Mouse (Mus musculus) hindbrain, postnatal 0 days (tissue): Measurements from ENCODE around the gene Ly6g5b. TPM values are rescaled to one million over a fixed set of nuclear protein-coding genes. Genes with fewer than 3 reads are reported as not detected.

Experiments
- ATAC-seq: fragments of 200-750 bp; cut with Nextera tagmentation; 2 replicates; pipeline ENCODE4 v1.8.0; 2017; ENCODE audit warnings: mild to moderate bottlenecking, moderate TSS enrichment, moderate library complexity
- DNase-seq: peaks from one replicate; pipeline ENCODE4 v3.0.0-alpha.2; 2015; ENCODE audit warnings: low spot score
- H3K27ac ChIP-seq: fragments of 300-500 bp; sonication (generic); 2 replicates; pipeline ENCODE4 v1.5.1; 2014; ENCODE audit warnings: mild to moderate bottlenecking
- H3K27me3 ChIP-seq: fragments of 300-500 bp; sonication (generic); 2 replicates; pipeline ENCODE4 v1.6.1; 2014; ENCODE audit warnings: low read length, mixed read lengths; ENCODE audit not compliant: insufficient read depth
- H3K36me3 ChIP-seq: fragments of 300-500 bp; sonication (generic); 2 replicates; pipeline ENCODE4 v1.6.1; 2014; ENCODE audit warnings: low read length, mixed read lengths; ENCODE audit not compliant: insufficient read depth
- H3K4me1 ChIP-seq: fragments of 300-500 bp; sonication (generic); 2 replicates; pipeline ENCODE4 v1.6.1; 2014; ENCODE audit warnings: antibody characterized with exemption, low read length, mixed read lengths; ENCODE audit not compliant: insufficient read depth
- H3K4me2 ChIP-seq: fragments of 300-500 bp; sonication (generic); 2 replicates; pipeline ENCODE4 v1.6.1; 2014; ENCODE audit warnings: low read depth, mild to moderate bottlenecking, low read length, moderate library complexity, mixed read lengths
- H3K4me3 ChIP-seq: fragments of 300-500 bp; sonication (generic); 2 replicates; pipeline ENCODE4 v1.5.1; 2014; ENCODE audit warnings: low read length
- H3K9ac ChIP-seq: fragments of 300-500 bp; sonication (generic); replicated peaks from 2 replicates; pipeline ENCODE4 v1.6.1; 2014; ENCODE audit warnings: mild to moderate bottlenecking, low read length, moderate library complexity, mixed read lengths
- H3K9me3 ChIP-seq: fragments of 300-500 bp; sonication (generic); 2 replicates; pipeline ENCODE4 v1.6.1; 2016; ENCODE audit warnings: low read length, mixed read lengths
- CTCF ChIP-seq: IDR thresholded peaks from 2 replicates; pipeline ENCODE4 v1.5.1; 2016; ENCODE audit warnings: antibody characterized with exemption, control low read depth, low read depth
- WGBS: fragments of 180-500 bp; shearing (Covaris S2); extraction: QIAGEN DNeasy Blood & Tissue Kit; methylation state at CpG from one replicate; pipeline ENCODE4 v1.1.7; 2014; 5-methylcytosine and 5-hydroxymethylcytosine counted together
- polyA plus RNA-seq: library from polyadenylated mRNA; unstranded; fragments of >200 nt; fragmentation: Nextera tagmentation; extraction: Ambion mirVana; gene quantifications from 2 replicates; pipeline ENCODE4 v1.2.1, GENCODE M21; 2015
- total RNA-seq: library from RNA; depleted of rRNA; stranded (reverse); fragments of >200 nt; gene quantifications from 2 replicates; pipeline ENCODE4 v1.2.3, GENCODE M21; 2014

Gene Ly6g5b
- total and polyA plus RNA-seq, 2 experiments from 2014 or later, result 1.2 to 1.7 TPM

DNA sequence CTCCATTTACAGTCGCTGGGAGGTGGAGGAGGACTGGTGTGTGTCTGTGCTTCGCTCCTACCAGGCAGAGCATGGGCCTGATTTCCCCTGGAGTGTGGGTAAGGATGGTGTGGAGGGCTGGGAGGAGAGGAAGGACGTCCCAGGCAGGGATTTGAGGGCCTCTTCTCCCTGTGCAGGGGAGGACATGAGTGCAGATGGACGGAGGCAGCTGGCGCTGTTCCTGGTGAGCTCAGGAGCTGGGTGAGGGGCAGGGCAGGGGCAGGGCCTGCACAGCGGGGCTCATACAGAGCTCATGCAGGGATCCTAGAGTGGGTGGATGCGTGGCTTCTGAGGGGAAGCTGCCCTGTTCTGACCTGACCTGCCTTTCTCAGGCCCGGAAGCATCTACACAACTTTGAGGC is 12.9 kb downstream of the Ly6g5b start:
- WGBS, result 67% methylated on average over 7 of the region's 8 CpGs
- no peak overlapping the region for H3K9ac ChIP-seq
- no peaks in the 10 kb centered on the region for H3K4me1 ChIP-seq
- peaks cover 63% of the 10 kb centered on the region for H3K36me3 ChIP-seq
- H3K27me3 ChIP-seq, result no peaks in the 10 kb centered on the region
- ATAC-seq, result no peak
- no peak overlapping the region for H3K4me2 ChIP-seq
- no peak for DNase-seq
- TF ChIP-seq CTCF, result no peak
- no peak overlapping the region for H3K27ac ChIP-seq
- no peak overlapping the region for H3K4me3 ChIP-seq
- no peaks in the 10 kb centered on the region for H3K9me3 ChIP-seq

DNA sequence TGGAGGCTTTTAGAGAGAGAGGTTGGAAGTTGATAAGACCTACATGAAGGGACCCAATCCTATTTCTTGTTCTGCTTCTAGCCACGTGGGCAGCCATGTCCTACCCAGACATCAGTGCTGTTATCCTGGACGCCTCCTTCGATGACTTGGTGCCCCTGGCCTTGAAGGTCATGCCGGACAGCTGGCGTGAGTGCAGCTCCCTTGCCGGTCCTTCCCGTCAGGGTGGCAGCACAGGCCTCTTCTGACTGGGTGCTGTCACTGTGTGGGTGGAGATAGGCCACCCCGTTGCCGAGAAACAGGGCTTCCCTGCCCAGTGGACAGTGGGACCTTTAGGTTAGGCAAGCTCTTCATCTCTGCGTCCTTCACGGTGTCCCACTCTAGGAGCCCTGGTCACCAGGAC is 14.1 kb downstream of the Ly6g5b start:
- Histone ChIP-seq H3K4me3 (no peak overlapping the region), H3K36me3 (peaks cover 67% of the 10 kb centered on the region), H3K9me3 (no peaks in the 10 kb centered on the region), H3K27ac (no peak overlapping the region), H3K27me3 (no peaks in the 10 kb centered on the region), H3K4me1 (no peaks in the 10 kb centered on the region), H3K9ac (no peak overlapping the region), H3K4me2 (no peak overlapping the region)
- DNase-seq, result no peak
- ATAC-seq, result no peak
- 90% methylated on average over 11 of the region's 11 CpGs for WGBS
- no peak for TF ChIP-seq CTCF

DNA sequence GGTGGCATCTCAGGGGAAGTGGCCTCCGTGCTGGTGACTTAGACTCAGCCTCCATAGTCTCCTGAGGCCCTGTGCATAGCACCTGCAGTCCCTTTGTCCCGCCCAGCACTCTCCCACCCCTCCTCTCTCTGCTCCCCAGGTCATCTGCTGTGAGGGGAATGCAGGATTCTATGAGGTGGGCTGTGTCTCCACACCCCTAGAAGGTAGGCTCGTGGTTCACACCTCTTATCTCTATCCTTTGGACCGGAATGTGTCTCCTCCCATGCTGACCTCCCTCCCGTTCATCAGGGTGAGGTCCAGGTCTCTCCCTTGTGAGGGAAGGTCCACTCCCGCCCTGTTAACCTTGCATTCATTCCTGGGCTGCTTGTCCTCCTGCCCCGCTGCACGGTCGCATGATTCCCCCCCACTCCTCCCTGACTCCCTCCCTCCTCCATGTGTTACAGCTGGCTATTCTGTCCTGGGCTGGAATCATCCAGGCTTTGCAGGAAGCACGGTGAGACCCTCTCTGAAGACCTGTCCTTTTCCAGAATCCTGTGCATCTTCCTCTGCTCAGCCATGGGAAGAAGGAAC is 14.9 kb downstream of the Ly6g5b start:
- Histone ChIP-seq H3K36me3 (peaks cover 70% of the 10 kb centered on the region), H3K9ac (no peak overlapping the region), H3K9me3 (no peaks in the 10 kb centered on the region), H3K27ac (no peak overlapping the region), H3K4me2 (no peak overlapping the region), H3K27me3 (no peaks in the 10 kb centered on the region), H3K4me1 (no peaks in the 10 kb centered on the region), H3K4me3 (no peak overlapping the region)
- DNase-seq (no peak), ATAC-seq (no peak)
- no peak for TF ChIP-seq CTCF
- WGBS, result 78% methylated on average over 10 of the region's 10 CpGs

DNA sequence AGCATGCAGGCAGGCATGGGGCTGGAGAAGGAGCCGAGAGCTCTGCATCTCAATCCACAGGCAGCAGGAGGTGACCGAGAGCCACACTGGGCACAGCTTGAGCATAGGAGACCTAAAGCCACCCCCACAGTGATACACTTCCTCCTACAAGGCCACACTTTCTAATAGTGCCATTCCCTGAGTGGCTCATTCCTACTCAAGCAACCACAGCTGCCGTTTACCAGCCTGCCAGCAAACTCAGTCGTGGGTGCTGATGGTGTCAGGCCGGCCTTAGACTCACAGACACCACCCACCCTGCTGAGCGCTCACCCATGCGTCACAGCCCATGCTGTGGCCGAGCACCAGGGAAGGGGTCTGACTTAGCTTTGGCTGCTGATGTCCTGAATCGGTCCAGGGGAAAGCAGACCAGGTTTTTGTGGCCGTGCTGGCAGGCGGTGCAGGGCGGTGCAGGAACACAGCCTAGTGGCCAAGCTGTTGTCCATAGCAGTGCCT is 18.0 kb downstream of the Ly6g5b start:
- Histone ChIP-seq H3K9ac (no peak overlapping the region), H3K9me3 (no peaks in the 10 kb centered on the region), H3K27ac (no peak overlapping the region), H3K36me3 (peaks cover 72% of the 10 kb centered on the region), H3K27me3 (no peaks in the 10 kb centered on the region), H3K4me3 (no peak overlapping the region), H3K4me1 (no peaks in the 10 kb centered on the region), H3K4me2 (no peak overlapping the region)
- DNase-seq (no peak), ATAC-seq (no peak)
- 68% methylated on average over 12 of the region's 12 CpGs for WGBS
- TF ChIP-seq CTCF, result no peak

DNA sequence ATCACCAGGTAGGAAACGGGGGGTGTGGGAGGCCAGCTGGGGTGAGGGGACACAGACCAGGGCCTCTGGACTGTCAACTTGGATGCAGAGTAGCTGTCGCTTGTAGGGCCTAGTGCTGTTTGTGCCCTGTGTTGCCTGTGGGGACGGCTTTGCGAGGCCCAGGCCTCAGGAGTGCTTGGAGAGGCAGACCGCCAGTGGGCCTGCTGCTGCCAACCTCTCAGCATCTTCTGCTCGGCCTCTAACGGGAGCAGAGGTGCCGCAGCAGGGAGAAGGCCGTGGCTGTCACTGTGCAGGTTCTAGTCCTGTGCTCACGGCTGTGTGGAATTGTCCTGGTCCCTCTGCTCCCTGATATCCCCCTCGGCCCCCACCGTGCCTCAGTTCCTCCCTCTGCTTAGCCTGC is 18.6 kb downstream of the Ly6g5b start:
- ATAC-seq, result no peak
- WGBS, result 76% methylated on average over 12 of the region's 12 CpGs

DNA sequence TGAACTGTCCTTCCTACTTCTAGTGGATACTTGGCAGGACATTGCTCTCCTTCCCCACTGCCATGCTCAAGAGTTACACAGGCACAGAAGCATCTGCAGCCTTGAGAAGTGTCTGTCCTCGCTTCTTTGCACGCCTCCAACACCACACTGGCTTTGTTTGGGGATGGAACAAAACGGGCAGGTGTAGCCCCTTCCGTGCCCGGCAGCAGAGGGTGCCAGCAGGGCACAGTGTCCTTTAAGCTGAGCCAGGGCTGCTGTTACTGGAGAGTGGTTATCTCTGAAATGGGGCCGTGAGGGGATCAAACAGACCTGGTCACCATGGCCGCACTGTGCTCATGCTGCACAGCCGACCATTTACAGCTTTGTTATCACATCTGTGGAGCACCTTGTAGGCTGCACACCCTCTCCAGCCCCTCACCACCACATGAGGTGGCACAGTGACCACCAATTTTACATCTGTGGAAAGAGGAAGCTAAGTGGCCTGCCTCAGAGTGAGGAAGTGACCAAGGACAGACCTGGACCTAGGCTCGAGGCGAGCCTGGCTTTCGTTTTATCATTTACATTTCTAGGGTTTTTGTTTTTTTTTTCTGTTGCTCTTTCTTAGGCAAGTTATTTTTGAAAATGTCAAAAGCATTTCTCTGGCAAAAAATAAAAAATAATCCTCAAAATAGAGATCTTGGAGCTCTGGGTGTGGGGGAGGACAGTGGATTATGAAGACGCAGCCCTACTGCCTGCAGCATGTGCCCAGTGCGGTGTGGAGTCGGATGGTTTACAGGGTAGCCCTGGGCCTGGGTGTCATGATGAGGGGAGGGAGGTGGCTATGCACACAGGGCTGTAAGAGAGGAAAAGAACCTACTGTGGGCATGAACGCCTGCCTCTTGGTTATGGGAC is 20.5 kb downstream of the Ly6g5b start:
- Histone ChIP-seq H3K36me3 (peaks cover 52% of the 10 kb centered on the region), H3K27ac (no peak overlapping the region), H3K4me1 (peaks cover 11% of the 10 kb centered on the region), H3K27me3 (no peaks in the 10 kb centered on the region), H3K9me3 (no peaks in the 10 kb centered on the region), H3K4me3 (no peak overlapping the region), H3K4me2 (no peak overlapping the region), H3K9ac (no peak overlapping the region)
- DNase-seq, result no peak
- WGBS, result 92% methylated on average over 15 of the region's 15 CpGs
- ATAC-seq, result no peak
- no peak for TF ChIP-seq CTCF

More for the DNA sequence above, 18.6 kb downstream of the Ly6g5b start:
- no peaks in the 10 kb centered on the region for H3K9me3 ChIP-seq
- H3K4me3 ChIP-seq, result no peak overlapping the region
- H3K27me3 ChIP-seq, result no peaks in the 10 kb centered on the region
- no peak overlapping the region for H3K27ac ChIP-seq
- no peak overlapping the region for H3K4me2 ChIP-seq
- H3K4me1 ChIP-seq, result no peaks in the 10 kb centered on the region
- no peak overlapping the region for H3K9ac ChIP-seq
- DNase-seq, result no peak
- TF ChIP-seq CTCF, result no peak
- H3K36me3 ChIP-seq, result peaks cover 69% of the 10 kb centered on the region
